Mouse (Mus musculus) hematopoietic stem cell, adult 5-6 weeks (primary cell): Measurements from ENCODE around the gene Ubxn11. TPM values are rescaled to one million over a fixed set of nuclear protein-coding genes. Genes with fewer than 3 reads are reported as not detected.
A peak's percentile ranks its signal among the peaks of the same experiment; 100 is the strongest.

Source experiments
- ATAC-seq, 2 experiments: fragments of 125-278 bp in 1 of 2; replicated peaks in 1 of 2; 2 replicates each; pipeline ENCODE4 v1.8.0; 2016 to 2017; ENCODE audit warnings: inconsistent platforms in 2 of 2, mild to moderate bottlenecking in 2 of 2, moderate number of reproducible peaks in 2 of 2, low read depth in 1 of 2, moderate TSS enrichment in 1 of 2; ENCODE audit not compliant: low FRiP score in 2 of 2, poor library complexity in 2 of 2, severe bottlenecking in 2 of 2, insufficient read depth in 1 of 2, low TSS enrichment in 1 of 2
- total RNA-seq: library from RNA; stranded (forward); fragments of 172-1452, 232-1000 nt; gene quantifications from 2 replicates; pipeline ENCODE4 v1.2.3, GENCODE M21; 2017

The Ubxn11 gene
- 4.2 and 6.3 TPM in 2 replicates for total RNA-seq

DNA sequence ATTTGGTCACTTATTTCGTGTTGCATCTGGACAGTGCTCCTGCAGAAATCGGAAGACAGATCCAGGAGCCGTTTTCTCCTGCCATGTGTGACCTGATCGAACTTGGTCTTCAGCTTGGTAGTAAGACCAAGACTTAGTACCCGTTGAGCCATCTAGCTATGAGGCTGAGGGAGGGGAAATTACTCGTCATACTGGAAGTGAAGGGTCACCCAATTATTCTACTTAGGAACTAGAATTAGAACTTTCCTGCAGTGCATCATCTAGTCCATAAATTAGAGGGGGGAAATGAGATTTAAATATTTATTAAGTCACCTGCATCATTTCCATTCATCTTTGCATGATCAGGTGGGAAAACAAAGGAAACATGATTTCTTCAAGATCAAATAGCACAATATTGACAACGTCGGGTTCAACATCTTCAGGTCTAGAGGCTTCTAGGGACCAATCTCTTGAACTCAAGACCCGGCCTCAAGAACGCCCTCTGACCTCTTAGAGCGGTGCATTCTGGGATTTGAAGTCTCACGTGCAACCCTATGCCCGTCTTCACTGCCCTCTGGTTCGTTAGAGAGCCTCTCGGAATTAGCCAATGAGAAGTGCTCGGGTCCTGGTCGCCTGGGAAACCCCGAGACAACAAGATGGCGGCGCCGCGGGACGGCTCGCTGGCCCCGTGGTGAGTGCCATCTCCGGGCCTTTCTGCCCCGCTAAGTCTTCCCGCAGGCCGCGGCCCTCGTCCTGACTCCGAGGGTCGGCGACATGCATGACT, at the start of gene Ubxn11:
Gene Ubxn11, plus strand, starts transcription at position 592 of the 763 bp plus-strand sequence.
- peak; percentile 88 to 90 for ATAC-seq

DNA sequence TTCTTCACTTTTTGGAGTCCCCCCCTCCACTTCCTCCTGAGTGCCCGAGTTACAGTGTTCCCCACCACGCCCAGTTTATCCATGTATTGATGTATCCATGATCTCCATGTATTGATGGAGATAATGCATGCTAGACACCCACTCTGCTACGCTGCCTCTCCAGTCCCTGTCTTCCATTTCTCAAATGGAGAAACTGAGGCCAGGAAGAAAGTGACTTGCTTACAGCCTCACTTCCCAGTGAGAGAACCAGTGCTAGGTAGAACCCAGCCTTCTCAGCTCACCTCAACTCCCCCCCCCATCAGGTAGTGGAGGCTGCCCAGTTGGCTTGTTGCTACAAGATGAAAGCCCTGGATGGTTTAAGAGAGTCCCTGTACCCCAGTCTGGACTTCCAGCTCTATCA, 48.8 kb upstream of the Ubxn11 start, which contains the start of gene Zfp683:
Gene Zfp683, plus strand, starts transcription at position 301 of the 400 bp plus-strand sequence.
- no peak for ATAC-seq

DNA sequence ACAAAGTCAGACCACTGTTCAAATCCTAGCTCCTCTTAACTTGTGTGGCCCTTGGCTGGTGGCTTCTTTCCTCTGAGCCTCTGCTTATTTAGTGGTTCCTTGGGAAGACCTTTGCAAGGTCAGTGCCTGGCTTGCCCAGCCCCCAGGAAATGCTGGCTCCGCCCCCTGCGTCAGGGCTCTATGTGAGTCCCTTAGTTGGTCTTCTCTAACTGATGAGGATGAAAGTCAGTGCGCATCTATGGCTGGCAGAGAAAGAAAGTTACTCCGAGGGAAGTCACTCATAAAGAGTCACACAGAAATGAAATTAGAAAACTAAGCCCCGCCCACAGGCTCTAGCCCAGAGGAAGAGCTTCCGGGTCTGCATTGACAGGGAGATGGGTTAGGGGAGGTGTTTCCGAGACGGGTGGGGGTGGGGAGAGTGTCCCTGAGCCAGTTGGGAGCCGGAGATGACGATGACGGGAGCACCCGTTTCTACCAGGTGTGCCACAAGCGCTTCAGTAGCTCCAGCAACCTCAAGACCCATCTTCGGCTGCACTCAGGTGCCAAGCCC, 44.1 kb upstream of the Ubxn11 start:
- ATAC-seq = no peak

DNA sequence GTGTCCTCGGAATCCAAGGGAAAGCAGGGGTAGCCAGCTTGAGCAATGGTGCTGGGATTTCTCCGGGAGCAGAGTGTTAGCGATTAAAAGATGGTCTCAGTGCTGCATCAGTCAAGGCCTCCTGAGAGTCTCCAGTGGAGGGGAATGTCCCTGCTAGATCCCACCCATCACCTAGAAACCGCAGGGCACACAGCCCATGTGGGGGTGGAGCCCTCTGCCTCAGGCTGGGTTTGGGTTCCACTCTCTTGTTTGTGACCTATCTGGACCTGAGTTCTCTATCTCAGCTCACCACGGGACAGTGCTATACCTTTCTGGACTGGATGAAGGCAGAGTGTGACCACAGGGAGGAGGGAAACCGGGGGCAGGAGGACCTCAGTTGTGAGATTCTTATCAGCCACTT, 43.5 kb upstream of the Ubxn11 start:
- ATAC-seq = no peak

DNA sequence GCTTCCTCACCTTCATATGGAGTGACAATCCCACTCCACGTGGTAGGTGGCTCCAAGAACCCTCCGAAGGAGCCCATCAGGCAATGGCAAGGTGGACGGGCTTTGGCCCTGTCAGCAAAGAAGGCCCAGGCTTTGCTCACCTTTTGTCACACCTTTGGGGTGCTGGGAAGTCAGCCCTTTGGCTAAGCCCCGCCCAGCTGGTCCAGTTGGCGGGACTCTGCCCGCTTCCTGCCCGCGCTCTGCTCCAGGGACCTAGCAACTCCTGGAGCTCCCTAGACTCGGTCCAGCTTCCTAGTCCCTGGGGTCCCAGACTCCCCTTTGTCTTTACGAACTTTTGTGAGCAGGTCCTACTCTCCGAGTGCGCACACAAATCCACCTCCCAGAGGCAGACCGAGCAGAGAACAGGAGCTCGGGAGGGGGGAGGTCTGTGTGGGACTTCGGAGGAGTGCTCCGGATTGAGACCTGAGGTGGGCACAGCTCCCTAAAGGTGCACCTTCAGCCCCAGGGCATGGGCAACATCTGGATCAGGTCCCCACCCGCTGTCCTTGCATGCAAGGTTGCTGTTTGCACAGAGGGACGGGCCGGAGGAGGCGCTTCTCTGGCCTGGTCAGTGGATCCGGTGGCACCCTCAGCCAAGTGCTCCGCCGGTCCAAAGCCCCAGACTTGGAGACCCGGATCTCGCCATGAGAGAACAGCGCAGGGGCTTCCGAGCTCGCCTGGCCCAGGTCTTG, 42.1 kb upstream of the Ubxn11 start, which contains the start of gene Crybg2:
Gene Crybg2, plus strand, starts transcription at position 681 of the 731 bp plus-strand sequence.
- ATAC-seq = no peak

DNA sequence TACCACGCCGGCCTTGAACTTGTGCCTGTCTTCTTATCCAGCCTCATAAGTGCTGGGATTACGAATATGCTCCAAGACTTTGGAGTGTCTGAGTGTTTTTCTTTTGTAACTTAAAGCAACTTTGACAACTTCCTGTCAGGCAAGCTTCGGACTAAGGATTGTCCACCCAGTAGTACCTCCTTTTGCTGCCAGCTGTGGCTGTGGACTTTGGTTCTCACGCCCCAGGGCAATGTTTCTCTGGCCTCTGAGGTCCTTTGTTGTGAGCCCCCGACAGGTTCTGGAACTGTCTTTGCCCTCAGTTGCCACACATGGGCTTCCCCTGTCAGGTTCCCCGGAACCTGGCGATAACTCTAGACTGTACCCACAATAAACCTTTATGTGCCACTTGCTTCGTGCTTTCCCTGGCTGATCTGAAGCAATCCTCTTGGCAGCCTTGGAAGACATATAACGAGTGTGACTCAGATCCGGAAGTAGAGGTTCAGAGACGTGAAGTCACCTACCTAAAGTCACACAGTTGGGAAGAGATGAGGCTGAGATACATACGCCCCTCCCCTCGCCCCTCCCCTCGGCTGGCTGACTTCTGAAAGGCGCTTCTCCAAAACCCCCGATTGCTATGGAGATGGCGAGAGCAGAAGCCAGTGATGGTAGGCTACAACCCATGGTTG, 41.1 kb upstream of the Ubxn11 start:
- no peak for ATAC-seq

DNA sequence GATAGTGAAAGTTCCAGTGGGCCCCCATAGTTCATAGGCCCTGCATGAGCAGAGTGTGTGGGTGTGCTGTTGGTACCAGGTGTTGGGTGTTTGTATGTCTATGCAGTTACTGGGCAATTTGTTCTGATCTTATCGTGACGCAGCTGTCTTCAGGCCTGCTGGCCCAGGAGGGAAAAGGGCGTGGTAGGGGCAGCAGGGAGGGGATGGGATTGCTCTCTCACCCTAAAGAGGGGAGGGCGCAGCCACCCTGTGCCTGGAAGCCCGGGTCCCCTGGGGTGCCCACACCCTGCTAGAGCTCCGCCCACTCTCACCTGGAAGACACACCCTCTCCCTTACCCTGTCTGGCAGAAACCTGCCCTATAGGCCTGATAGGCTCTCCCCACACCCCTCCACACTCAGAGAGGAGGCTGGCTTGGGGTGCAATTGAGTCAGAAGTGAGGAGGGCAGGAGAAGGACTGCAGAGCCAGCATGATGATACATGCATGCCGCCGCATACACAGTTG, 40.4 kb upstream of the Ubxn11 start:
- ATAC-seq = no peak

DNA sequence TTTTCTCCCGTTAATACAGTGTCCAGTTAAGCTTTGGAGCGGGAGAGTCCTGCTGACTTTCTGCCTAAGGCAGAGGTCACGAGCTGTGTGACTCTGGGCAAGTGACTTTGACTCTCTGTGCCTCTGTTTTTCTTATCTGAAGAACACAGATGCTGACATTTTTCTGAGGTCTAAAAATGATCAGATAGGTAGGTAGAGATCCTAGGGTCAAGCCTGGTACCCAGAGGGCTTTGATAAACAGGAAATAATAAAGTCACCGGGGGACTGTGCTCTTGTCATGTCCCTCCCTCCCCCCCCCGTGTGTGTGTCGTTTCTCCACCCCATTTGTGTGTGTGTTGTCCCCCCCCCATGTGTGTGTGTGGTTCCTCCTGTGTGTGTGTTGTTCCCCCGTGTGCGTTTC, 39.8 kb upstream of the Ubxn11 start:
- no peak for ATAC-seq

DNA sequence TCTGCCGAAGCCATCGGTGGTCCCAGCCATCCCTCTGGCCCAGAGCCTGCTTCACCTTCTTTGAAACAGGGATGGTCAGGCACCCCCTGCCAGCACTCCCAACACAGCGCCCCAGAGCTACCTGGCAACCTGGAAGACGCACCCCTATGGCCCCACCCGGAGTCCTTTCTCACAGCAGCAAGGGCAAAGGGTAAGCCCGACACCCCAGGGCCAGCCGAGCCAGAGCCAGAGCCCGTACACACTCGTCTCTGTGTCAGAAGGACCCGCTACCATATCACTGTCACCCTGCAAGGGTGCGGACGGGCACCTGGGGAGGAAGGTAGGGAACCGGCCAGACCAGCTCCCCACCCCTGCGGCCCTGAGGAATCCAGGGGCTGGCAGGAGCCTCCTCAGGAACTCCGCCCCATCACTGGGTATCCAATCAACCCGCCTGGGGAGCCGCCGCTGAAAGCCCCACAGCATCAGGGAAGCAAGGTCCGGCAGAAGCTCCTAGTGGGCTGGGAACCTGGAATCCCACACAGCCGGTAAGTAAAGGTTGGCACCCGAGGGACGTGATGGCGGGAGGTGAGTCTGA, 36.9 kb upstream of the Ubxn11 start:
- no peak for ATAC-seq

DNA sequence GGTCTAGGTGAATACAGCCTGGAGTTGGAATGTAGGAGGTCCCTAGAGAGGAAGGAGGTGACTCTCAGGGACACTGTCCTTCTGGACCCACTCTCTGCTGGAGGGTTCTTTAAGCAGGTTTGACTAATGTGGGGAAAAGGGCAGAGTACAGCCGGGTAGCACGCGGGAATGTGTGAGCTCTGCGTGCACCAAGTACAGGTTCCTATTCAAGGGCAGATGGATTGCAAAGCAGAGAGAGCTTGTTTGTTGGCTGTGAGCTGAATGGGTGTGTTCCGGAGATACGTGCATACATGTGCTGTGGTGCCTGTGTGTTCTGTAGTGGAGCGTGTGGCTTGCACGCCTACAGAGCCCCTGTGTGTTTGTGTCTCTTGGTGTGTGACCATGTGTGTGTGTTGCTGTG, 35.0 kb upstream of the Ubxn11 start:
- no peak for ATAC-seq

DNA sequence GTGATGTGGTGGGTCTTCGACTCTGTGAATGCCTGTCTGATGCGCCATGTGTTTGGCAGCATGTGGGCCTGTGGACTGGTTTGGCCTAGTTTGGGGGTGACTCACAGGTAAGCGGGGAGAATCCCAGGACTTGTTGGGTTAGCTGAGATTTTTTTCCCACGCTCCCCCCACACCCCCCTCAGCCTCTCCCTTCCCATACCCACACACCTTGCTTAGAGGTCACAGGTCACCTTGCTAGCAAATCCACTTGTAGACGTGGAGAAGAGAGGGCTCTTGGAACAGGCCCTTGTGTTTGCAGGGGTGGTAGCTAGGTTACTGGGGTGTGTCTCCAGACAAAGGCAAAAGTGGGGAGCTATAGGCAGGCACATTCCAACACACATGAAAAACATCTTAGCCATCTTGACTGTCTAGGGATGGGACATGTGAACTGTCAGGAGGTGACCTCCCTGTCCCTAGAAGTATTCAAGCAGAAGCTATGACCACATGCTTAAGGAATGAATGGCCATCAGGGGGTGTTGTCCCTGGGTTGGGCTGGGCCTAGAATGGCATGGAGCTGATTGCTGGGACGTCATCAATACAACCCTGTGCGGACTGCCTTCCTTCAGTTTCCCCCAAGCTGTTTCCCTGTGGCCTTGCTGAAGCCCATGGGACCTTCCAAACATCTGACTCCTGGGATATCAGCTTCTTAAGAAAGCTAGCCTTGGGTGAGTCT, 34.4 kb upstream of the Ubxn11 start:
- no peak for ATAC-seq

DNA sequence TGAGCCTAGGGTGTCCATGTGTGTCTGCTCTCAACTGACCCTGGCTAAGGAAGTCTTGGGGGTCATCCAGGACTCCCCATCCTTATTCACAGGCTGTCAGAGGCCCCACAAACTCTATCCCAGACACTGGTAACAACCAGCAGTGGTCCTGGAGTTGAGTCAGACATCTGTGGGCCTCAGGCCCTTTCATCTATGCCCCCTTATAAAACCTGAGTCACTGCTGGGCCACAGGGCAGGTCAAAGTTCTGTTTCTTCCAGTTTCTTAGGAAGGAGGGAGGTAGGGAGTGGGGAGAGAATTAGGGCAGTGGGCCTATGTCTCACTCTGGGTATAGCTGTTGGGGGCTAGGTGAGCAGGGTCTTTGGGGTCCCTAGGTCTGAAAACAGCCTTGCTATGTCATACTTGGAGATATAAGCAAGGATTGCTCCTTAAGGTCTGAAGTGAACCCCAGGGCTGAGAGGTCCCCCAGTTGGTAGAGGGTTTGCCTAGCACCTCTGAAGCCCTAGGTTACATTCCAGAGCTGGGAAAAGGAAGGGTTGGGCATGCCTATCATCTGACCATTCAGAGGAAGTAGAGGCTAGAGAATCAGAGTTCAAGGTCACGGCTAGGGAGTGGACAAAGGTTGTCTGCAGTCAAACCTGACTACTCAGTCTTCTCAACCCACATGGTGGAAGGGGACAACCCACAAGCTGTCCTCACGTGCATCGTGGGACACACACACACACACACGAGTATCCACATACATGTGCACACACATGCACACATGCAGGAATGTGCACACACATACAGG, 33.4 kb upstream of the Ubxn11 start:
- ATAC-seq = no peak

DNA sequence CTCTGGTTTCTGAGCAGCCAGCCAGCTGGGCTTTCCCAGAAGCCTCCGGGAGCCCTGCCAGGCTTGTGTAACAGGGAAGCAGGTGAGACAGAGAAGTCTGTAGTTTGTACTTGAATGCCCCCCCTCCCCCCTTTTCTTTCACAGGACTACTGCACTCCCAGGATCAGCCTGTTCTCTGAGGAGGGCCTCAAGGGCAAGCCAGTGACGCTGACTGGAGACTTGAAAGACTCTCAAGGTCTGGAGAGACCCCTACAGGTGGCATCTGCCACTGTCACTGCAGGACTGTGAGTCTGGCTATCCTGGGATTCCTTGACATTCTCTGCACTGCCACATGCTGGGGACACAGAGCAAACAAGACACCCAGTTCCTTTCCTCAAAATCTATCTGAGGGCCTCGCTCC, 23.7 kb upstream of the Ubxn11 start:
- peak; percentile 47 to 49; a peak in 3 of 4 replicates for ATAC-seq

DNA sequence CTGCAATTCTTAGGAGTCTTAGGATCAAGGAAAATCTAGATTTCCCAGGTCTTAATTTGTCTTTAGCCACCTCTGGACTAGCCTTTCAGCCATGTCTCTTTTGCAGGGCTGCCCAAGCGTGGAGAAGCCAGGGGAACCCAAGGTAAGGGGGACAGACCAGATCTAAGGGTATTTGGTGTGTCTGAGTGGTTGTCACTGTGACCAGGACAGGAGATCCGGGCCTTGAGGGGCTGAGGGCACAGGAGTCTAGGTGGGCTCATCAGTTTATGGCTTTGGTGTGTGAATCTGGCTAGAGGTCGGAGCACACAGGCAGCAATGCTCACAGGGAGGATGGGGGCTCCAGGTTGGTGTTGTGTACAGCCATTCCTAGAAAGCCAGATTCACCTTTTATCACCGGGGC, 21.7 kb upstream of the Ubxn11 start:
- no peak for ATAC-seq

DNA sequence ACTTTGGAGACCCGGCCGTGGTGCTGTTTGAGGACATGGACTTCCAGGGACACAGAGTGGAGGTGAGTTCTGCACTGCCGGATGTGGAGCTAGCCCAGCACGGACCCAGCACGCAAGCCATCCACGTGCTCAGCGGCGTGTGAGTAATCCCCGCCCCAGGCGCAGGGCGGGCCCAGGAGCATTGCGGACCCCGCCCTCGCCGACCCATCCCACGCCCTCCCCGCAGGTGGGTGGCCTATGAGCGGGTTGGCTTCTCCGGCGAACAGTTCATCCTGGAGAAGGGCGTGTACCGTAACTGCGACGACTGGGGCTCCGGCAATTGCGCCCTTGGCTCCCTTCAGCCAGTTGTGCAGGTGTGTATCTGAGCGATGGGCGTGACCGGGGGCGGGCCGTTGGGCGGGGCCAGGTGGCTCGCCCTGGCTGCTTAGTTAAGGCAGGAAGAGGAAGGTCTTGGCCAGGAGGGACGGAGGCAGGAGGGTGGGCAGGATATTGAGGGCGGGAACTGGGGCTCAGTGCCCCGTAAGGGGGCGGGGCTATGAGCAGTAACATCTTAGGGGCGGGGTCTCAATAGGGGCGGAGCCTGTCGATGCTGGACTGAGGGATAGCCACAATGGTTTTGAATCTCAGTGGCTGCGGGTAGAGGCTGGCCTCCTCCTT, 20.5 kb upstream of the Ubxn11 start:
- peak; percentile 92 to 93 for ATAC-seq

DNA sequence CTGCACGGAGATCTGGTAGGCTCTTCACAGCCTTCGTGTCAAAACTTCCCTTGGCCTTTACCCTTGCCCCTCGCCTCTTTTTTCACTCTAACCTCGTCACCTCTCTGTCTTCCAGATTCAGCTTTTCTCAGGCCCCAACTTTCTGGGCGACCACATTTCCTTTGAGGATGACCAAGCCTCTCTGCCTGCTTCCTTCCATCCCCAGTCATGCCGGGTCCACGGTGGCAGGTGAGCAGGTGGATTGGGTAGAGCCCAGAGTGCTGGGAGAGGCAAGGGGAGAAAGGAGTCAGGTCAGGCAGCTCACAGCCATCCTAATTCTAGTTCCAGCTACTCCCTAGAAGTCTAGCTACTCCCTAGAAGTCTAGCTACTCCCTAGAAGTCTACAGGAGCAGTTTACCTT, 19.9 kb upstream of the Ubxn11 start:
- ATAC-seq = no peak
